Mouse (Mus musculus) liver (tissue): ENCODE data around the gene Nprl3.
"Not testable (repeated sequence)": the region's sequence is repeated elsewhere in the genome, so short reads cannot be mapped to it uniquely, and the experiment has no call there.

Source experiments
- DNase-seq: peaks from one replicate; pipeline ENCODE4 v3.0.0-alpha.2; 2020; ENCODE audit warnings: mixed read lengths

Nprl3 gene

GRCm38 (mm10) chr11:32267188-32267884 lies at the start of gene Nprl3:
Gene Nprl3, minus strand, starts transcription at chr11:32267707.
- peak; percentile 96 for DNase-seq

DNA sequence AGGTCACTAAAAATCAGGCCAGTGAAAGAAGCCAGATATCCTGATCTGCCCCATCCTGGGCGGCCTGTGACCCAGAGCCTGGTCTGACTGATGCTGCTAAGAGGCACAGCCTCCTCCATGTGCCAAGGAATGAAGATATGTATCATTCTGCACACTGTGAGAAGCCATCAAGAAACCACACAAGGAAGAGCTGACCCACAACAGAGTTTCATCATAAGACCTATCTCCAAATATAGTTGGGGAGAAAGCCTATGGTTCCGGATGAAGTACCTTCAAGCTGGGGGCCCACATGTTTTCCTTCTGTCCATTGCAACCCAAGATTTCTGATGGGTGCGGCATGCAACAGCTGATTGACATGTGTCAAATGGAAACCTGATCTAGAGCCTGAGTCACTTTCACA lies 48.5 kb upstream of the Nprl3 start:
- no peak for DNase-seq

DNA sequence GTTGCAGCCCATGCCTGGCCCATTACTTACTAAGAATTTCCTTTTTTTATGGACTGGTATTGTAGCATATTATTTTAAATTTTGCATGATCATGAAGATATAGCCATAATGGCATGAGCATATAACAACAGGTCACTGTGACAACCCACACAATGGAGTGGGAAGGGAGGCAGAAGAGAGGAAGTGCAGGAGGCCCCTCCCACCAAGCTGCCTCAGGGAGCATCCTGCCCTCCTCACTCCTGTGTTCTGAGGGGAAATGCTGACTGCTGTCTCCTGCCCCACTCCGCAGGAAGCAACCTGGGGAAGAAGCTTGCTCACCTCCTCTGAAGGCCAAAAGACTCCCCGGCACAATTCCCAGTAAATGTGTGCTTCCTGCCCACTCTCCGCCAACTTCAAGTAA lies 42.4 kb upstream of the Nprl3 start:
- DNase-seq, result no peak

DNA sequence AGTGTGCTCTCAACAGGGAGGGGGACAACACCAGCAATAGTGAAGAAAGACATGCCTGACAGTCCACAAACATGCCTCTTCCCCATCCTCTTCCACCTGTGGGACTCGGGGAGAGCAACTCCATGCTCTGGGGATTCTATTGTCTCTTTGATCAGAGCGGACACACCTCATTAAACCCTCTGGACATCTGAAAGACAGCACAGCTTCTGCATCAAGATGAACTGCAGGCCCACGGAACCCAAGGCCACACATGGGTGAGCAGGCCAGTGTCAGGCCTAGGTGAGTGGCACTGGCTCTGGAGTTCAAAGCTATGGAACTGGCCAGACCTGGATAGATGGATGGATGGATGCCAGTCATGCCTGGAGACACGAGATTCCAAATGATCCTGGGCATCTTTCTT lies 41.9 kb upstream of the Nprl3 start:
- DNase-seq, result no peak

GRCm38 (mm10) chr11:32307006-32307405 lies 39.5 kb upstream of the Nprl3 start:
- DNase-seq, result no peak

GRCm38 (mm10) chr11:32303455-32303854 lies 35.9 kb upstream of the Nprl3 start:
- no peak for DNase-seq

GRCm38 (mm10) chr11:32302824-32303419 lies 35.4 kb upstream of the Nprl3 start:
- no peak for DNase-seq

DNA sequence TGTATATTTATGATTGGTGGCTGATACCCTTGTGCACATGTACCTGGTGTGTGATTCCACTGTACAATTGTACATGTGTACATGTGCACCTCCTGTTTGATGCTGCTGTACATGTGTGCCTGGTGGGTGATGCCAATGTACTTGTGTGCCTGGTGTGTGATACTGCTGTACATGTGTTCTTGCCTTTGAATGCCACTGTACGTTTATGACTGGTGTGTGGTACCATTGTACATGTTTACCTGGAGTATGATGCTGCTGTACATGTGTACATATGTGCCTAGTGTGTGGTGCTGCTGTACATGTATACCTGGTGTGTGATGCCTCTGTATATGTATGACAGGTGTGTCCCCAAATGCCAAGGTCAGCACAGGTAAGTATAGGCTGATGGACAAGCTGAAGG lies 34.0 kb upstream of the Nprl3 start:
- DNase-seq, result no peak

DNA sequence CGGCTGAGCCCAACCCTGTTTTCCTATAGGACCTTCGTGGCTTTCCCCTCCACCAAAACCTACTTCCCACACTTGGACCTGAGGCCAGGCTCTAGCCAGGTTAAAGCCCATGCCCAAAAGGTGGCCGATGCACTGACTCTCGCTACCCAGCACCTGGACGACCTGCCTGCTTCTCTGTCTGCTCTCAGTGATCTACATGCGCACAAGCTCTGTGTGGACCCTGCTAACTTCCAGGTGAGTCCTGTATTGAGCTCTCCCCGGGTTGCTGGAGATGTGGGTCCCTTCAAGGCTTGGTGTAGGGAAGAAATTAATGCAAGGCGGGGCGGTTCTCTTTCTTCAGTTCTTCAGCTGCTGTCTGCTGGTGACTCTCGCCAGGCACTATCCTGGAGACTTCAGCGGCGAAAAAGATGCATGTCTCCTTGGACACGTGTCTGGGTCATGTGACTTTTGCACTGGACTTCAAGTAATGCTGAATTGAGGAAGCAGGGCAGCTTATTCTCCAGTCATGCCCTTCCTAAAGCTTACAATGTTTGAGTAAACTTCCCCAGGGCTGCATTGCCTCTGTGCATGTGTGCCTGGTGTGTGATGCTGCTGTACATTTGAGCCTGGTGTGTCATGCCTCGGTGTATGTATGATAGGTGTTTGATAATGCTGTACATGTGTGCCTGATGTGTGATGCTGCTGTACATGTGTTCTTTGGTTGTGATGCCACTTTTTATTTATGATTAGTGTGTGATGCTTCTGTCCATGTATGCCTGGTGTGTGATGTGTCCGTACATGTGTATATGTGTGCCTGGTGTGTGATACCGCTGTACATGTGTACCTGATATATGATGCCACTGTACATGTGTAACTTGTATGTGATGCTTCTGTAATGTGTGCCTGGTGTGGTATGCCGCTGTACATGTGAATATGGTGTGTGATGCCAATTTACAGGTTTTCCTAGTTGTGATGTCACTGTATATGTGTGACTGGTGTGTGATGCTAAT lies 33.1 kb upstream of the Nprl3 start:
- DNase-seq, result no peak

- DNase-seq, result peak; percentile 76
Measured at GRCm38 (mm10) chr11:32299865-32300264, 32.4 kb upstream of the Nprl3 start, which contains the start of gene Hbq1a. Gene Hbq1a, plus strand, starts transcription at chr11:32300069.

DNA sequence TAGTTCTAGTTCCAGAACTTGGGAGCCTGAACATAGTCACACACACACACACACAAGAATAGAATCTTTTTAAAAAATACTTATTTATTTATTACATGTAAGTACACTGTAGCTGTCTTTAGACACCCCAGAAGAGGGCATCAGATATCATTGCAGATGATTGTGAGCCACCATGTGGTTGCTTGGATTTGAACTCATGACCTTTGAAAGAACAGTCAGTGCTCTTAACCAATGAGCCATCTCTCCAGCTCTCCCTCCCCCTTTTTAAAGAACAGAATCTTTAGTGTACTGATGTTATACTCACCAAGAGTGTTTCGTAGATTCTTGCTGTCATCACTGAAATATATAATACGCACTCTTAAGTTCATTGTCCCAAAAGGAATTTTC lies 31.0 kb upstream of the Nprl3 start:
- peak; percentile 52 for DNase-seq

DNA sequence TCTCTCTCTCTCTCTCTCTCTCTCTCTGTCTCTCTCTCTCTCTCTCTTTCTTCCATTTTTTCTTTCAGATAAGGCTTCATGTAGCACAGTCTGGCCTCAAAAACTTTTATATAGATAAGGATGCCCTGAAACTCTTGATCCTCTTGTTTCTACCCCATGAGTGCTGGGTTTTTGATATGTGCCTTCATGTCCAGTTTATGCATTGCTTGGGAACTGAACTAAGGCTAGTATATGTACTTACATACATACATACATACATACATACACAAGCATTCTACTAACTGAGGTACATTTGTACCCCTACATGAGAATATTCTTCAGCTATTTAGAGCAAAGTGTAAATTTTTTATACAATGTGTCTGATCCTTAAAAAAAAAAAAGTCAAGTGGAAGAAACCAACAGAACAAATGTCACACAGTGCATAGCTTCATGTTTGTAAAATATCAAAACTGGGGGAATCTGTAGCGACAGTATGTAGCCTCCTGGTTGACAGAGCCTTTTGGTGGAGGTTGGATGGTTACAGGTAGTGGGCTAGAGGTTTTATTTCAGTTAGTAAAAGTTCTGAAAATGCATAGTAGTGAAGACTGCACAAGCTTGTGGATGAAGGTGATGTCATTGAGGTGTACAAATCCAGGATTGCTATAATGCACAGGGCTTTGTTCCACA lies 30.5 kb upstream of the Nprl3 start:
- DNase-seq, result peak; percentile 50

GRCm38 (mm10) chr11:32297417-32297816 lies 29.9 kb upstream of the Nprl3 start:
- not testable (repeated sequence) for DNase-seq

- not testable (repeated sequence) for DNase-seq
Measured at GRCm38 (mm10) chr11:32296203-32296602, 28.7 kb upstream of the Nprl3 start, which contains the start of gene Hba-a2. Gene Hba-a2, plus strand, starts transcription at chr11:32296489.

- DNase-seq, result peak; percentile 49
Measured at GRCm38 (mm10) chr11:32293479-32293878, 26.0 kb upstream of the Nprl3 start.

DNA sequence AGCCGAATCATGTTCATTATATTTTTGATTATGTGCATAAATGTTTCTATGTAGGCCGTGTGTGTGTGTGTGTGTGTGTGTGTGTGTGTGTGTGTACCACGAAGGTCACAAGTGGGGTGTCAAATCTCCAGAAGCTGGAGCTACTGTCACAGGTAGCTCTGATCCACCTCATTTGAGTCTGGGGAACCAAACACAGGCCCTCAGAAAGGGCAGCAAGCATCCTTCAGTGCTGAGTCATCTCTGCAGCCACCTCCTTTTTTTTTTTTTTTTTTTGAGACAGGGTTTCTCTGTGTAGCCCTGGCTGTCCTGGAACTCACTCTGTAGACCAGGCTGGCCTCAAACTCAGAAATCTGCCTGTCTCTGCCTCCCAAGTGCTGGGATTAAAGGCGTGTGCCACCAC lies 25.3 kb upstream of the Nprl3 start:
- DNase-seq, result peak; percentile 64

DNA sequence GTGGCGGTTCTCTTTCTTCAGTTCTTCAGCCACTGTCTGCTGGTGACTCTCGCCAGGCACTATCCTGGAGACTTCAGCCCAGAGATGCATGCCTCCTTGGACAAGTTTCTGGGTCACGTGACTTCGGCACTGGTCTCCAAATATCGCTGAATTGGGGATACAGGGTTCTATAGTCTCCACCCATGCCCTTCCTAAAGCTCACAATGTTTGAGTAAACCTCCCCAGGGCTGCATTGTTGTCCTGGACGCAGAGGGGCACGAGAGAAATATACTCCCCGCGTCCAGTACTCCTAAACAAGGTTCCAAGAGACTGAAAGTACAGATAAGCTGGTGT lies 20.0 kb upstream of the Nprl3 start:
- peak; percentile 66 for DNase-seq

DNA sequence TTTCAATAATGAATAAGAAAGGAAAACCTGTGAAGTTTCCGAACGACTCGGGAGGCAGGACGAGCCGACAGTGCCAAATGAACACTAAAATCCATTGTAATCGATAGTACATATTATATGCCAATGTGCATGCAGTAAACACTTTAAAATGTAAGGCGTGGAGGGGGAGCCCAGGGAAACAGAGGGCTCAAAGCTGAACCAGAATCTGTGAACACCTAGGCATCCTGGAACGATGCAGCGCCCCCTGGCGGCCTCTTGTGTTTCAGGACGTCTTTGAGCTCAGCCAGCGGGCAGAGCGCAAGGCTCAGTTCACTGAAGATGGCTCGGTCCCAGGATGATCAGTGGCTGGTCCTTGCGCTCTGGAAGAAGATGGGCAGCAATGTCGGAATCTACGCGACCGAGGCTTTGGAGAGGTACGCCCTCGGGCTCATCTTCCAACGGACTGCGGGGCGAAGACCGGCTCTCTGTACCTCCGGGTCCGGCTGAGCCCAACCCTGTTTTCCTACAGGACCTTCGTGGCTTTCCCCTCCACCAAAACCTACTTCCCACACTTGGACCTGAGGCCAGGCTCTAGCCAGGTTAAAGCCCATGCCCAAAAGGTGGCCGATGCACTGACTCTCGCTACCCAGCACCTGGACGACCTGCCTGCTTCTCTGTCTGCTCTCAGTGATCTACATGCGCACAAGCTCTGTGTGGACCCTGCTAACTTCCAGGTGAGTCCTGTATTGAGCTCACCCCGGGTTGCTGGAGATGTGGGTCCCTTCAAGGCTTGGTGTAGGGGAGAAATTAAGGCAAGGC lies 19.4 kb upstream of the Nprl3 start, which contains the start of gene Hbq1b:
Hbq1b (plus strand) TSS at position 271 of the 798 bp plus-strand sequence.
- peak; percentile 87 for DNase-seq

GRCm38 (mm10) chr11:32285887-32286286 lies 18.4 kb upstream of the Nprl3 start:
- not testable (repeated sequence) for DNase-seq

DNA sequence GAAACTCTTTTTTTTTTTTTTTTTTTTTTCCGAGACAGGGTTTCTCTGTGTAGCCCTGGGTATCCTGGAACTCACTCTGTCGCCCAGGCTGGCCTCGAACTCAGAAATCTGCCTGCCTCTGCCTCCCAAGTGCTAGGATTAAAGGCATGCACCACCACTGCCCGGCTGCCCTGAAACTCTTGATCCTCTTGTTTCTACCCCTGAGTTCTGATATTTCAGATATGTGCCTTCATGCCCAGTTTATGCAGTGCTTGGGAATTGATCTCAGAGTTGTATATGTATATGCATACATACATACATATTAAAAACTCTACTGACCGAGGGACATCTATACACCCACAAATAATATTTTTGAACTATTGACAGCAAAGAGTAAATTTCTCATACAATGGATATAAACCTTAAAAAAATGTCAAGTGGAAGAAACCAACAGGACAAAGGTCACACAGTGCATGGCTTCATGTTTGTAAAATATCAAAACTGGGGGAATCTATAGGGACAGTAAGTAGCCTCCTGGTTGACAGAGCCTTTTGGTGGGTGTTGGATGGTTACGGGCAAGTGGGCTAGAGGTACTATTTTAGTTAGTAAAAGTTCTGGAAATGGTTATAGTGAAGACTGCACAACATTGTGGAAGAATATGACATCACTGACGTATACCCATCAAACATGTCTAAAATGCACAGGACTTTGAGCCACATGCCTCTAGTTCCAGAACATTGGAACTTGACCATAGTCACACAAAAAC lies 17.7 kb upstream of the Nprl3 start:
- DNase-seq, result peak; percentile 83

- DNase-seq, result peak; percentile 34
Measured at GRCm38 (mm10) chr11:32284582-32284981, 17.1 kb upstream of the Nprl3 start.
